Mouse (Mus musculus): ENCODE measurements around the gene Actr2.
"Not testable (repeated sequence)": the region's sequence is repeated elsewhere in the genome, so short reads cannot be mapped to it uniquely, and the experiment has no call there.

GRCm38 (mm10) chr11:20030973-20031372 is 81.7 kb downstream of the Actr2 start:
- not testable (repeated sequence) for TF ChIP-seq CTCF (IDR thresholded peaks at IDR 0.05; ENCODE audit: control insufficient read depth, insufficient read depth, insufficient replicate concordance, low read depth, low read length); POLR2A (IDR thresholded peaks at IDR 0.05; ENCODE audit: control insufficient read depth, low read depth, low read length)

Measured in testis, adult 2 months (tissue).